Mouse (Mus musculus) cerebellum, adult 2 months (tissue): ENCODE measurements around the gene AC124108.1.

Experiments used
- CTCF ChIP-seq: fragments of 200-500 bp; IDR thresholded peaks from 2 replicates; pipeline ENCODE4 v1.5.1; 2011; ENCODE audit warnings: low read depth, mild to moderate bottlenecking, control low read depth, low read length, moderate library complexity, borderline replicate concordance; ENCODE audit not compliant: insufficient read depth
- POLR2A ChIP-seq: fragments of 200-500 bp; IDR thresholded peaks from 2 replicates; pipeline ENCODE4 v1.6.1; 2011; ENCODE audit warnings: low read length, control low read depth, borderline replicate concordance; ENCODE audit not compliant: insufficient read depth

GRCm38 (mm10) chr1:132205958-132206357 is 14.7 kb downstream of the AC124108.1 start:
- TF ChIP-seq CTCF (no peak), POLR2A (no peak)
